Mouse (Mus musculus) kidney, postnatal 0 days (tissue): ENCODE data around the gene Haus3. TPM values are rescaled to one million over a fixed set of nuclear protein-coding genes. Genes with fewer than 3 reads are reported as not detected.

Experiments used
- ATAC-seq: fragments of 200-750 bp; cut with Nextera tagmentation; replicated peaks from 2 replicates; pipeline ENCODE4 v1.8.0; 2017; ENCODE audit warnings: low read depth, moderate number of reproducible peaks, moderate TSS enrichment, moderate library complexity; ENCODE audit not compliant: low FRiP score
- DNase-seq: peaks from one replicate; pipeline ENCODE4 v3.0.0-alpha.2; 2016; ENCODE audit warnings: low spot score
- H3K27ac ChIP-seq: fragments of 300-500 bp; sonication (generic); 2 replicates; pipeline ENCODE4 v1.5.1; 2014; ENCODE audit warnings: mild to moderate bottlenecking
- H3K27me3 ChIP-seq: fragments of 300-500 bp; sonication (generic); 2 replicates; pipeline ENCODE4 v1.6.1; 2014; ENCODE audit warnings: low read length, mixed read lengths; ENCODE audit not compliant: insufficient read depth
- H3K36me3 ChIP-seq: fragments of 300-500 bp; sonication (generic); 2 replicates; pipeline ENCODE4 v1.6.1; 2014; ENCODE audit warnings: low read length, mixed read lengths; ENCODE audit not compliant: insufficient read depth
- H3K4me1 ChIP-seq: fragments of 300-500 bp; sonication (generic); replicated peaks from 2 replicates; pipeline ENCODE4 v1.6.1; 2014; ENCODE audit warnings: antibody characterized with exemption, low read length, mixed read lengths; ENCODE audit not compliant: insufficient read depth
- H3K4me2 ChIP-seq: fragments of 300-500 bp; sonication (generic); 2 replicates; pipeline ENCODE4 v1.6.1; 2014; ENCODE audit warnings: mild to moderate bottlenecking, low read length, moderate library complexity, mixed read lengths
- H3K4me3 ChIP-seq: fragments of 300-500 bp; sonication (generic); replicated peaks from 2 replicates; pipeline ENCODE4 v1.5.1; 2014; ENCODE audit warnings: low read depth, low read length
- H3K9ac ChIP-seq: fragments of 300-500 bp; sonication (generic); 2 replicates; pipeline ENCODE4 v1.6.1; 2014; ENCODE audit warnings: low read depth, low read length
- H3K9me3 ChIP-seq: fragments of 300-500 bp; sonication (generic); replicated peaks from 2 replicates; pipeline ENCODE4 v1.6.1; 2016; ENCODE audit warnings: low read length, inconsistent platforms, mixed read lengths
- CTCF ChIP-seq: IDR thresholded peaks from 2 replicates; pipeline ENCODE4 v1.5.1; 2016; ENCODE audit warnings: antibody characterized with exemption, low read depth, mild to moderate bottlenecking, moderate library complexity
- WGBS: fragments of 180-500 bp; shearing (Covaris S2); extraction: QIAGEN DNeasy Blood & Tissue Kit; methylation state at CpG from one replicate; pipeline ENCODE4 v1.1.7; 2014; 5-methylcytosine and 5-hydroxymethylcytosine counted together
- polyA plus RNA-seq: library from polyadenylated mRNA; unstranded; fragments of >200 nt; fragmentation: Nextera tagmentation; extraction: Ambion mirVana; gene quantifications from 2 replicates; pipeline ENCODE4 v1.2.1, GENCODE M21; 2015

Haus3 gene
- polyA plus RNA-seq, 1 experiment from 2014 or later: 22.3 TPM

GRCm38 (mm10) chr5:34148476-34148875 lies 20.9 kb downstream of the Haus3 start:
- H3K36me3 ChIP-seq: no peaks in the 10 kb centered on the region
- H3K27me3 ChIP-seq: no peaks in the 10 kb centered on the region
- no peak for TF ChIP-seq CTCF
- no peak overlapping the region for H3K4me2 ChIP-seq
- no peak overlapping the region for H3K9ac ChIP-seq
- ATAC-seq (no peak), DNase-seq (no peak)
- H3K9me3 ChIP-seq: no peaks in the 10 kb centered on the region
- no peak overlapping the region for H3K4me3 ChIP-seq
- no peak overlapping the region for H3K27ac ChIP-seq
- no peaks in the 10 kb centered on the region for H3K4me1 ChIP-seq

- H3K27ac ChIP-seq: no peak overlapping the region
- H3K36me3 ChIP-seq: no peaks in the 10 kb centered on the region
- H3K4me1 ChIP-seq: no peaks in the 10 kb centered on the region
- H3K4me3 ChIP-seq: no peak overlapping the region
- no peaks in the 10 kb centered on the region for H3K9me3 ChIP-seq
- no peak for ATAC-seq
- TF ChIP-seq CTCF: peak; percentile 12; the same call in 1 of the 2 replicates
- H3K4me2 ChIP-seq: no peak overlapping the region
- H3K9ac ChIP-seq: no peak overlapping the region
- 95% methylated on average over 3 of the region's 3 CpGs for WGBS
- H3K27me3 ChIP-seq: no peaks in the 10 kb centered on the region
- no peak for DNase-seq
Observed at GRCm38 (mm10) chr5:34147554-34147953, 21.8 kb downstream of the Haus3 start.

DNA sequence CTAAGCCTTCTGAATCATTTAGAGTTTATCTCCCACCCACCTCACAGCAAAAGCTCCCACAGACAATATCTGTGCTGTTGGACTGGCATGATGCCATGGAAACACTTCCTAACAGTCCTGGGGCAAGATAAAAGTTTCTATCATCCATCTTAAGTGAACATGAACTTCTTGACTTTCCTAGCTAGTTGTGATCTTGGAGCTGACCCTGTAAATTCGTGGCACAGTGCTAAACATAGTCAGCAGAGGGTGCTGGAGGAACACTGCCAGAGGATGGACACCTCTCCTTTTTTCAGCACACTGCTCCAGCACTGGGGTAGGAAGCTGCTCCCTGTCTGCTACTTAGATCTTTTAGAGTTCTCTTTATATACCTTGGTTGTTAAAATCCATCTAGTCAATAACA lies 29.6 kb downstream of the Haus3 start:
- no peaks in the 10 kb centered on the region for H3K36me3 ChIP-seq
- 3% methylated on average over 1 of the region's 1 CpGs for WGBS
- H3K4me2 ChIP-seq: no peak overlapping the region
- no peaks in the 10 kb centered on the region for H3K27me3 ChIP-seq
- H3K9ac ChIP-seq: no peak overlapping the region
- no peaks in the 10 kb centered on the region for H3K4me1 ChIP-seq
- H3K9me3 ChIP-seq: no peaks in the 10 kb centered on the region
- no peak overlapping the region for H3K27ac ChIP-seq
- no peak overlapping the region for H3K4me3 ChIP-seq
- peak; percentile 87 for TF ChIP-seq CTCF
- no peak for ATAC-seq
- DNase-seq: peak; percentile 73

GRCm38 (mm10) chr5:34132731-34133130 lies 36.6 kb downstream of the Haus3 start:
- no peaks in the 10 kb centered on the region for H3K36me3 ChIP-seq
- no peak for DNase-seq
- H3K4me1 ChIP-seq: no peaks in the 10 kb centered on the region
- no peak overlapping the region for H3K27ac ChIP-seq
- 64% methylated on average over 2 of the region's 2 CpGs for WGBS
- H3K4me3 ChIP-seq: no peak overlapping the region
- H3K9ac ChIP-seq: no peak overlapping the region
- no peak for TF ChIP-seq CTCF
- no peaks in the 10 kb centered on the region for H3K27me3 ChIP-seq
- no peak overlapping the region for H3K4me2 ChIP-seq
- no peak for ATAC-seq
- H3K9me3 ChIP-seq: no peaks in the 10 kb centered on the region

- Histone ChIP-seq H3K27me3 (no peaks in the 10 kb centered on the region), H3K36me3 (no peaks in the 10 kb centered on the region), H3K4me3 (no peak overlapping the region), H3K9me3 (no peaks in the 10 kb centered on the region), H3K27ac (no peak overlapping the region), H3K9ac (no peak overlapping the region), H3K4me2 (no peak overlapping the region), H3K4me1 (no peaks in the 10 kb centered on the region)
- no peak for ATAC-seq
- peak; percentile 16 for DNase-seq
- WGBS: 17% methylated on average over 1 of the region's 1 CpGs
- TF ChIP-seq CTCF: no peak
Observed at GRCm38 (mm10) chr5:34124131-34124530, 45.2 kb downstream of the Haus3 start.

DNA sequence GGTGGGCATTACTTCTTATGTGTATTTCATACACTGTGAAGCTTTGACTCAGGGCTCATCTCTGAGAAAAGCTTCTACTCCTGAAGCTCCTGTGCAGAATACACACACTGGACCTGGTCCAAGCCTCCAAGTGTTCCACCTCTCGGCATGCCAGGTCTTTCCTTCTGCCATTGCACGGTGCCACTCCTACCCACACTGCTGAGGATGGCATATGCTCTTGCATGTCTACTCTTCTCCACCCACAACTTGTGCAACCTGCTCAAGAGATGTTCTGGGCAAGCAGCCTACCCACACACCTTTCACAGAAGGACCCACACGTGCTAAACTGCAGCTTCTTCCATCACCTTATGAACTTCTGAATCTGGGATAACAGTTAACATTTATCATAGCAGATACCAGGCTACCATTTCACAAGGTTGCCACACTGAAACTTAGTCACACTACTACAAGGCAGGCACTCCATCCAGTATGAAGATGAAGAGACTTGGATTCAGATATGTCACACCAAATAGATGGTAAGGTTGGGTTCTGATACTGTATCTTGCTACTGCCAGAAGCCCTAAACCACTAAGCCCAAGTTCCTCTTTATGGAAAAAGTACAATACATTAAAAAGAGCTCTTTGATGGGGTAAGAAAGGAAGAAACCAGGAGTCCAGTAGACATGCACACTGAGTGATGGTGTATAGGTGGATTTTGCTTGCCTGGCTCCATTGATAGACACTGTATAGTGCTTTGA lies 50.0 kb downstream of the Haus3 start:
- Histone ChIP-seq H3K4me1 (no peaks in the 10 kb centered on the region), H3K27me3 (no peaks in the 10 kb centered on the region), H3K4me3 (no peak overlapping the region), H3K36me3 (no peaks in the 10 kb centered on the region), H3K27ac (no peak overlapping the region), H3K4me2 (no peak overlapping the region), H3K9me3 (no peaks in the 10 kb centered on the region), H3K9ac (no peak overlapping the region)
- DNase-seq: no peak
- 77% methylated on average over 3 of the region's 3 CpGs for WGBS
- TF ChIP-seq CTCF: no peak
- ATAC-seq: no peak

GRCm38 (mm10) chr5:34105681-34106080 lies 63.6 kb downstream of the Haus3 start:
- no peaks in the 10 kb centered on the region for H3K36me3 ChIP-seq
- DNase-seq (no peak), ATAC-seq (no peak)
- no peak overlapping the region for H3K9ac ChIP-seq
- 92% methylated on average over 1 of the region's 1 CpGs for WGBS
- no peaks in the 10 kb centered on the region for H3K4me1 ChIP-seq
- no peaks in the 10 kb centered on the region for H3K9me3 ChIP-seq
- no peak for TF ChIP-seq CTCF
- no peaks in the 10 kb centered on the region for H3K27me3 ChIP-seq
- no peak overlapping the region for H3K27ac ChIP-seq
- H3K4me3 ChIP-seq: no peak overlapping the region
- no peak overlapping the region for H3K4me2 ChIP-seq

Other genes with a start within 250 kb of the Haus3 start
- gene Nelfa, start 233.1 kb downstream of the Haus3 start, polyA plus RNA-seq: 41.0 and 42.8 TPM in 2 replicates
- gene Gm1673, start 186.1 kb downstream of the Haus3 start, polyA plus RNA-seq: 85.9 and 90.0 TPM in 2 replicates
- 0.17 and 0.25 TPM in 2 replicates for gene Nat8l, start 173.5 kb downstream of the Haus3 start, polyA plus RNA-seq
- 0.23 and 0.55 TPM in 2 replicates for gene Poln, start 79 bp downstream of the Haus3 start, polyA plus RNA-seq
- gene Mxd4, start 18.2 kb upstream of the Haus3 start, polyA plus RNA-seq: 34.6 and 35.7 TPM in 2 replicates
- gene Zfyve28, start 118.9 kb upstream of the Haus3 start, polyA plus RNA-seq: 0.08 and 0.14 TPM in 2 replicates
- gene Cfap99, start 119.1 kb upstream of the Haus3 start, polyA plus RNA-seq: not detected in 2 replicates
- 118 and 130 TPM in 2 replicates for gene Rnf4, start 166.8 kb upstream of the Haus3 start, polyA plus RNA-seq
- gene Fam193a, start 200.4 kb upstream of the Haus3 start, polyA plus RNA-seq: 6.8 and 6.9 TPM in 2 replicates